Mouse (Mus musculus) midbrain, postnatal 0 days (tissue): ENCODE measurements at regions not wholly inside any gene's neighbourhood (a gene's known extent, or its start where the extent isn't known, plus 50 kb on each side); places are given as distances from the start of the nearest gene placed in this dataset.

Experiments used
- ATAC-seq: fragments of 200-750 bp; cut with Nextera tagmentation; 2 replicates; pipeline ENCODE4 v1.8.0; 2017; ENCODE audit warnings: moderate number of reproducible peaks, mild to moderate bottlenecking, moderate TSS enrichment, moderate library complexity; ENCODE audit not compliant: low FRiP score
- DNase-seq: peaks from one replicate; pipeline ENCODE4 v3.0.0-alpha.2; 2015; ENCODE audit warnings: low spot score
- H3K27ac ChIP-seq: fragments of 300-500 bp; sonication (generic); 2 replicates; pipeline ENCODE4 v1.5.1; 2014; ENCODE audit warnings: low read depth, mild to moderate bottlenecking, low read length, mixed read lengths
- H3K27me3 ChIP-seq: fragments of 300-500 bp; sonication (generic); 2 replicates; pipeline ENCODE4 v1.6.1; 2014; ENCODE audit warnings: low read length, control low read depth, mixed read lengths; ENCODE audit not compliant: insufficient read depth
- H3K36me3 ChIP-seq: fragments of 300-500 bp; sonication (generic); 2 replicates; pipeline ENCODE4 v1.6.1; 2014; ENCODE audit warnings: low read length, control low read depth, mixed read lengths; ENCODE audit not compliant: insufficient read depth
- H3K4me1 ChIP-seq: fragments of 300-500 bp; sonication (generic); 2 replicates; pipeline ENCODE4 v1.6.1; 2014; ENCODE audit warnings: mild to moderate bottlenecking, control low read depth, antibody characterized with exemption, low read length, mixed read lengths; ENCODE audit not compliant: insufficient read depth
- H3K4me2 ChIP-seq: fragments of 300-500 bp; sonication (generic); 2 replicates; pipeline ENCODE4 v1.6.1; 2014; ENCODE audit warnings: low read depth, mild to moderate bottlenecking, low read length, mixed read lengths; ENCODE audit not compliant: poor library complexity, severe bottlenecking
- H3K4me3 ChIP-seq: fragments of 300-500 bp; sonication (generic); 2 replicates; pipeline ENCODE4 v1.5.1; 2014; ENCODE audit warnings: low read depth, mild to moderate bottlenecking, low read length, moderate library complexity
- H3K9ac ChIP-seq: fragments of 300-500 bp; sonication (generic); replicated peaks from 2 replicates; pipeline ENCODE4 v1.6.1; 2014; ENCODE audit warnings: mild to moderate bottlenecking, low read length, moderate library complexity, mixed read lengths; ENCODE audit not compliant: poor library complexity, severe bottlenecking
- H3K9me3 ChIP-seq: fragments of 300-500 bp; sonication (generic); 2 replicates; pipeline ENCODE4 v1.6.1; 2016; ENCODE audit warnings: low read length, control low read depth
- CTCF ChIP-seq: IDR thresholded peaks from 2 replicates; pipeline ENCODE4 v1.5.1; 2016; ENCODE audit warnings: antibody characterized with exemption, mild to moderate bottlenecking
- WGBS: fragments of 180-500 bp; shearing (Covaris S2); extraction: QIAGEN DNeasy Blood & Tissue Kit; methylation state at CpG from one replicate; pipeline ENCODE4 v1.1.7; 2014; 5-methylcytosine and 5-hydroxymethylcytosine counted together

- no peak overlapping the region for H3K4me3 ChIP-seq
- 34% methylated on average over 4 of the region's 4 CpGs for WGBS
- H3K4me2 ChIP-seq, result no peak overlapping the region
- no peak for ATAC-seq
- no peak overlapping the region for H3K27ac ChIP-seq
- no peaks in the 10 kb centered on the region for H3K36me3 ChIP-seq
- no peaks in the 10 kb centered on the region for H3K9me3 ChIP-seq
- DNase-seq, result peak; percentile 14
- H3K4me1 ChIP-seq, result no peaks in the 10 kb centered on the region
- H3K9ac ChIP-seq, result no peak overlapping the region
- peak; percentile 49 for TF ChIP-seq CTCF
- H3K27me3 ChIP-seq, result no peaks in the 10 kb centered on the region
Measured at GRCm38 (mm10) chr6:7120136-7120535, 164.3 kb downstream of the Sdhaf3 start.

DNA sequence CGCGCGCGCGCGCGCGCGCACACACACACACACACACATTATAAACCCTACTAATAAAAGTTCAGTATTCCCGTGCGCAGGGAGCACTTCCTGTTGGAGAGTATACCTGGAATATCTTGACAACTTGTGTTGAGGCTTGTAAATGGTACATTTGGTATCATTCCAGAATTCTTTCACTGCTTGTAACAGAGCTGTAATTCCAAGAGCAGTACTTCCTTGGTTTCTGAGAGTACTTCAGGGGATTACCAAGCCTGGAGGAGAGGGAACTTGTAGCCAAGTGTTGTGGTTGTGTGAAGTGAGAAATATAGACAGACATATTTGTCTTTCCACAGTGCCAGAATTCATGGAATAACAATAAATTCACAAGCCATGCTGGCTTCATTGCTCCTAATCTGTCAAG lies 177.2 kb downstream of the Sdhaf3 start:
- no peak overlapping the region for H3K9ac ChIP-seq
- 94% methylated on average over 11 of the region's 11 CpGs for WGBS
- H3K4me2 ChIP-seq, result no peak overlapping the region
- no peaks in the 10 kb centered on the region for H3K4me1 ChIP-seq
- no peaks in the 10 kb centered on the region for H3K27me3 ChIP-seq
- no peak overlapping the region for H3K27ac ChIP-seq
- H3K4me3 ChIP-seq, result no peak overlapping the region
- ATAC-seq, result no peak
- no peaks in the 10 kb centered on the region for H3K36me3 ChIP-seq
- no peak for TF ChIP-seq CTCF
- H3K9me3 ChIP-seq, result no peaks in the 10 kb centered on the region
- DNase-seq, result no peak

DNA sequence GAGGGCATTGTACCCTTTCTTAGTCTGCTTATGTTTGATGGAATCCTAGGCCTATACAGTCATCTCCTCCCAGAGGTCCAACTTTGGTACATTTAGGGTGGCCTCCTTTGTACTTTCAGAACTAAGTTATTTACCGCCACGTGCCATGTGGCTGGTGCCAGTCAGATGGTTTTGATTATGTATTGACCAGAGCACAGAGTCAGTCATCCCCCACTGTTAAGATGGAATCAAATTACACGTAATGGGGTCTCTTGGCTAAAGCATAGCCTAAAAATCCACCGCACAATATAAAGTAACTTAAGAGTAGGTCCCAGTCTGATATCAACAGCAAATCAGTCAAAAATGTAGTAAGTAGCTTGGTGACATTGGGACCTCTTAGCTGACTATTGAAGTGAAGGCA lies 178.3 kb downstream of the Sdhaf3 start:
- Histone ChIP-seq H3K27me3 (no peaks in the 10 kb centered on the region), H3K36me3 (no peaks in the 10 kb centered on the region), H3K4me1 (no peaks in the 10 kb centered on the region), H3K9me3 (no peaks in the 10 kb centered on the region), H3K9ac (no peak overlapping the region), H3K27ac (no peak overlapping the region), H3K4me2 (no peak overlapping the region), H3K4me3 (no peak overlapping the region)
- whole genome bisulfite sequencing, result 89% methylated on average over 4 of the region's 4 CpGs
- TF ChIP-seq CTCF, result no peak
- DNase-seq (no peak), ATAC-seq (no peak)

DNA sequence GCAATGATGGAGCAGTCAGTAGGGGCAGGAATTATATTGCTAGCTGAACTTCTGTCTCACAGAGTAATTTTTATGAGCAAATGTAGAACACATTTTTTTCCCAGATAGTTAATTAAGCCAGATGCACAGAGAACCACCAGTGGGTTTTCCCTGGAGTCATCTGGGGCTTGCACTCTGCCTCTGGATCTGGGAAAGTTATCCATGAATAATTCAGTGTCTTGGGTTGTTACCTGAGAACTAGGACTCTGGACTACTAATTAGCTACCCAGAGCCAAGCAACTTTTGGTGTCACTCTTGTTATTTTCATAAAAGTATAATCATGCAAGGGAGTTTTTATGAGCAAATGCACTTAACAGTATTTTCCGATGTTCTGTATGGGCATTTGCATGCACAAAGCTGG lies 179.1 kb downstream of the Sdhaf3 start:
- TF ChIP-seq CTCF, result no peak

DNA sequence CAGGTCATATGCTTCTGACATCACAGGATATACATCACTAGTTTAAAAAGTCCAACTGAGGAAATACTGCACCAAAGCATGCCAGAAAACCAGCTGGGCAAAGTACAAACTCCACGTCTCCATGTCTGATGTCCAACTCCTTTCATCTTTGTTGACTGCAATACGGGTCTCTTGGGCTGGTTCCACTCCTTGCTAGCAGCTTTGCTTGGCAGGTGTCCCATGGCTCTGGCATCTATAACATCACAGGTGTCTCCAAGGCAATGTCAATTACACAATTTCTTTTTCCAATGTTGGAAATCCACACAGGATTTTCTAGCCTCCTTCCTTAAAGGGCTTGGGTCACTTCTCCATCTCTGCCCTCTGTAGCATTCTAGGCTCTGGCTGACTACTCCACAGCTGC lies 225.9 kb downstream of the Sdhaf3 start:
- no peak for ATAC-seq
- TF ChIP-seq CTCF, result no peak
- Histone ChIP-seq H3K9me3 (no peaks in the 10 kb centered on the region), H3K4me3 (no peak overlapping the region), H3K27me3 (no peaks in the 10 kb centered on the region), H3K9ac (no peak overlapping the region), H3K4me1 (no peaks in the 10 kb centered on the region), H3K4me2 (no peak overlapping the region), H3K36me3 (no peaks in the 10 kb centered on the region), H3K27ac (no peak overlapping the region)
- 76% methylated on average over 2 of the region's 2 CpGs for WGBS
- DNase-seq, result no peak

More for the DNA sequence above, 179.1 kb downstream of the Sdhaf3 start:
- H3K9ac ChIP-seq, result no peak overlapping the region
- H3K9me3 ChIP-seq, result no peaks in the 10 kb centered on the region
- H3K4me3 ChIP-seq, result no peak overlapping the region
- 81% methylated on average over 1 of the region's 1 CpGs for WGBS
- H3K4me1 ChIP-seq, result no peaks in the 10 kb centered on the region
- H3K4me2 ChIP-seq, result no peak overlapping the region
- ATAC-seq (no peak), DNase-seq (peak; percentile 3)
- no peaks in the 10 kb centered on the region for H3K36me3 ChIP-seq
- no peaks in the 10 kb centered on the region for H3K27me3 ChIP-seq
- H3K27ac ChIP-seq, result no peak overlapping the region

GRCm38 (mm10) chr6:7199046-7199599 lies 243.3 kb downstream of the Sdhaf3 start:
- DNase-seq (peak; percentile 13), ATAC-seq (peak; percentile 60; the same call in 1 of the 2 replicates)
- Histone ChIP-seq H3K4me3 (no peak overlapping the region), H3K4me2 (no peak overlapping the region), H3K27me3 (no peaks in the 10 kb centered on the region), H3K27ac (no peak overlapping the region), H3K9me3 (no peaks in the 10 kb centered on the region), H3K9ac (no peak overlapping the region), H3K4me1 (no peaks in the 10 kb centered on the region), H3K36me3 (no peaks in the 10 kb centered on the region)
- no peak for TF ChIP-seq CTCF
- WGBS, result 52% methylated on average over 8 of the region's 8 CpGs
